Mouse (Mus musculus): ENCODE results near the gene Timm50. TPM values are rescaled to one million over a fixed set of nuclear protein-coding genes. Genes with fewer than 3 reads are reported as not detected.

The Timm50 gene
- polyA plus RNA-seq, 1 experiment, result not detected

- peak overlapping the region; percentile 65 for H3K4me3 ChIP-seq (ENCODE audit: insufficient read depth, low read depth, low read length)
- WGBS, result 6% methylated on average over 35 of the region's 35 CpGs
- TF ChIP-seq POLR2A (IDR thresholded peaks at IDR 0.05; ENCODE audit: insufficient read depth, low read depth, low read length) (no peak), CTCF (IDR thresholded peaks at IDR 0.05; ENCODE audit: insufficient read depth, low read depth, low read length) (no peak)
- H3K27ac ChIP-seq (ENCODE audit: insufficient read depth, low read depth, low read length), result no peak overlapping the region
- peaks cover 7% of the 10 kb centered on the region for H3K4me1 ChIP-seq (ENCODE audit: control insufficient read depth, insufficient read depth, low read length)
Observed at GRCm38 (mm10) chr7:28311151-28311925, 534 bp downstream of the Timm50 start.

DNA sequence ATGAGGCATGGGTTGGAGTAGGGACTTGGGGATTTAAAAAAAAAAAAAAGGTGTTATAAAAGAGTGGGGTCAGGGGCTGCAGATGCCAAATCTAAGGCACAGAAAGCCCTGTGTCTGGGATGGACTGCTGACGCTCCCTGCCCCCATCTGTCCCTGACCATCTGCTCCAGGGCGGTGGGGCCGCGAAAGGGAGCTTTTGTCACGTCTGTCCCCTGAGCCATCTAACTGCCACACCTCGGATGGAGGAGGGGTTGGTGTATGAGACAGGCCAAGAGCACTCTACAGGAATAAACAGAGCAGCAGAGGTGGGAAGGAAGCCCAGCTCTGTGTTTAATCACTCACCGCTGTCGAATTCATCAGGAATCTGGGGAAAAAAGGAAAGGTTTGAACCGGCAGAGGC lies 2.1 kb downstream of the Timm50 start:
- TF ChIP-seq CTCF (IDR thresholded peaks at IDR 0.05; ENCODE audit: insufficient read depth, low read depth, low read length) (no peak), POLR2A (IDR thresholded peaks at IDR 0.05; ENCODE audit: insufficient read depth, low read depth, low read length) (no peak)
- 56% methylated on average over 9 of the region's 9 CpGs for WGBS
- no peak overlapping the region for H3K27ac ChIP-seq (ENCODE audit: insufficient read depth, low read depth, low read length)

GRCm38 (mm10) chr7:28306216-28306615 lies 5.7 kb downstream of the Timm50 start:
- Histone ChIP-seq H3K4me1 (ENCODE audit: control insufficient read depth, insufficient read depth, low read length) (peaks cover 10% of the 10 kb centered on the region), H3K27ac (ENCODE audit: insufficient read depth, low read depth, low read length) (no peak overlapping the region), H3K4me3 (ENCODE audit: insufficient read depth, low read depth, low read length) (no peak overlapping the region)
- WGBS, result 93% methylated on average over 8 of the region's 8 CpGs
- TF ChIP-seq CTCF (IDR thresholded peaks at IDR 0.05; ENCODE audit: insufficient read depth, low read depth, low read length) (no peak), POLR2A (IDR thresholded peaks at IDR 0.05; ENCODE audit: insufficient read depth, low read depth, low read length) (no peak)

More for the DNA sequence above, 2.1 kb downstream of the Timm50 start:
- Histone ChIP-seq H3K4me1 (ENCODE audit: control insufficient read depth, insufficient read depth, low read length) (peaks cover 7% of the 10 kb centered on the region), H3K4me3 (ENCODE audit: insufficient read depth, low read depth, low read length) (no peak overlapping the region)

DNA sequence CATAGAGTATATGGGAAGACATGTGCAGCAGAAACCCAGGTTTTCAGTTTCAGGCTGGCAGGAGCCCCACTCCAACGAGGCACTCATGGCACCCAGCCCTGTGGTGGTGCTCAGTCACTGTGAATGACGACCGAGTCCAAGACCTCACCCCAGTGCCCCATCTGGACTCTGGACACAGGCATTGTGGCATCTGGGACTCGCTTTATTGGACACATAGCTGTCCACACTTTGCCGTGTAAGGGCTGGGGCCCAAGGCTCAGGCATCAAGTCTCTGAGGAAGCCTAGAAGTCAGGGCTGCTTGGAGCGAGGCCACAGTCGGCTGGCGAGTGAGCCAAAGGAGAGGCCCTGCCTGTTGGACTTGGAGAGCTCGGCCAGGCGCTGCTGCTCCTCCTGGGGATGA lies 6.2 kb downstream of the Timm50 start:
- no peak overlapping the region for H3K27ac ChIP-seq (ENCODE audit: insufficient read depth, low read depth, low read length)
- TF ChIP-seq POLR2A (IDR thresholded peaks at IDR 0.05; ENCODE audit: insufficient read depth, low read depth, low read length) (no peak), CTCF (IDR thresholded peaks at IDR 0.05; ENCODE audit: insufficient read depth, low read depth, low read length) (no peak)
- 84% methylated on average over 10 of the region's 10 CpGs for whole genome bisulfite sequencing
- no peak overlapping the region for H3K4me3 ChIP-seq (ENCODE audit: insufficient read depth, low read depth, low read length)
- H3K4me1 ChIP-seq (ENCODE audit: control insufficient read depth, insufficient read depth, low read length), result peaks cover 8% of the 10 kb centered on the region; the same call in 1 of the 2 replicates

DNA sequence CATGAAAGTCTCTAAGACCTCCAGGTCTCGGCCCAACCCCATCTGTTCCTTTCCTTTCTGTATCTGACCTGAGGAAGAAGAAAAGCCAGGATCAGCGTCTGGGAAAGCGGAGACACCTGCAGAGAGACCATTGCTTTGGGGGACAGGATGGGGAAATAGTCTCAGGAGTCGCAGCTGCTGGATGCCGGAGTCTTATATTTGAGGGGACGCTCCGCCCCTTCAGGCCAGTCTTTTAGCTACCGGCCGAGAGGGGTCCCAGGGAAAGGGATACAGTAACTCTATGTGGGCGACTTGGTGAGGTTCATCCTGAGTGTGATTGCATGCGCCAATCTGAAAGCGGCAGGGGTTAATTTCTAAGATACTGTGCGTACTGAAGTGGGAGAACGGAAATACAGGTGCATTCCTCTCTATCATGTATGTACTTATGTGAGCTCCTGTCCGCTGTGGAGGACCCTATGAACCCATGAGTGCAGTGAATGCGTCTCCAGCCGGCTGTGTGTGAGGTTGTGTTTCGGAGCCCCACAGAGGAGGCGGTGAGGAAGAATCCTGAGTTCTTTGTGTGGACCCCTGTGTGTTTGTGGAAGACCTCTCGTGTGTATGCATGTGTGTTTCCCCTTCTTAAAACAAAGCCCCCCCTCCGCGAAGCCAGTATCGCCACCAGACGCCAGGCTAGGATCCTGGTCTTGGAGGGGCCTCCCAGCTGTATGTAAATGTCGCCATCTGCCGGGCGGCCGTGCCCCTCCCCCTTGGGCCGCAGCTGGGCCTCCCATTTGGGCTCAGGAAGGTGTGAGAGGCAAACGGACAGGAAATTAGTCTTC lies 10.0 kb downstream of the Timm50 start, which contains the start of gene Dll3:
TSS of gene Dll3 (minus strand) at position 623 of the 818 bp plus-strand sequence.
- no peak within 1 kb of the TSS for H3K27ac ChIP-seq (ENCODE audit: insufficient read depth, low read depth, low read length)
- peaks cover 7% of the 10 kb centered on the region; the same call in 1 of the 2 replicates for H3K4me1 ChIP-seq (ENCODE audit: control insufficient read depth, insufficient read depth, low read length)
- H3K4me3 ChIP-seq (ENCODE audit: insufficient read depth, low read depth, low read length), result 0 out of 2 replicates have a peak within 1 kb of the TSS, but pooled peaks have one; percentile 13
- 4% methylated on average over 30 of the region's 30 CpGs for WGBS
- TF ChIP-seq CTCF (IDR thresholded peaks at IDR 0.05; ENCODE audit: insufficient read depth, low read depth, low read length) (peak; percentile 35; the same call in 1 of the 2 replicates), POLR2A (IDR thresholded peaks at IDR 0.05; ENCODE audit: insufficient read depth, low read depth, low read length) (no peak)

DNA sequence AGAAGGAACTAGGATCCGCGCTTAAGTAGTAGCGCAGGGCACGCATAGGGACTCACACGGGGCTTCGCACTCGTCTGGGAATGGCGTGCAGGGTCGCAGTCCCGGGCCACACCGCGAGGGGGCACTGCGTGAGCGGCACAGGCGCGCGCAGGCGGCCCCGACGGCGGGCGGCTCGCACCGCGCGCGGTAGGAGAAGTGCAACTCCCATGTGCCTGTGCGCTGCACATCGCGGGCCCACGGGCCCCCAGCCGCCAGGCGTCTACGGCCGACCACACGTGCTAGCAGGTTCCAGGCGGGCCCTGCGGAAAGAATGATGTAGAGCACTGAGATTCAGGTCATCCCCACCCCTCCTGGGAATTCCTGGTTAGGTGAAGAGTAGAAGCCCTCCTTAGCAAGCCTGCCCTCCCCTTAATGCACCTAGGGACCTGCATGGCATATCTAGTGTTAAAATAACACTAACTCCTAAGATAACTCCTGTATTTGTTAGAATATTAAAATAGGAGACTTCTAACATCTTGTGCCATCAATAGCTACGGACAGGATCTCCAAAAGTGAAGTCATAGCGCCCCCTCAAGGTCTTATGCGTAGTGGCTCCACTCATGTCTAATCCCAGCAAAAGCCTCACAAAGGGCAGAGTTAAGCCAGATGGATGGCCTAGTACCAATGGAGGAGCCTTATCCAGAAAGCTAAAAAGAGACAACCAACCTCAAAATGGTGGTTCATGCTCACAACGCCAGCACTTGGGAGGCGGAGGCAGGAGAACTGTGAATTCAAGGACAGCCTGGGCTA lies 12.8 kb downstream of the Timm50 start:
- TF ChIP-seq CTCF (IDR thresholded peaks at IDR 0.05; ENCODE audit: insufficient read depth, low read depth, low read length) (peak; percentile 60), POLR2A (IDR thresholded peaks at IDR 0.05; ENCODE audit: insufficient read depth, low read depth, low read length) (no peak)
- Histone ChIP-seq H3K27ac (ENCODE audit: insufficient read depth, low read depth, low read length) (no peak overlapping the region), H3K4me1 (ENCODE audit: control insufficient read depth, insufficient read depth, low read length) (peaks cover 12% of the 10 kb centered on the region; the same call in 1 of the 2 replicates), H3K4me3 (ENCODE audit: insufficient read depth, low read depth, low read length) (no peak overlapping the region)
- 8% methylated on average over 43 of the region's 43 CpGs for WGBS

DNA sequence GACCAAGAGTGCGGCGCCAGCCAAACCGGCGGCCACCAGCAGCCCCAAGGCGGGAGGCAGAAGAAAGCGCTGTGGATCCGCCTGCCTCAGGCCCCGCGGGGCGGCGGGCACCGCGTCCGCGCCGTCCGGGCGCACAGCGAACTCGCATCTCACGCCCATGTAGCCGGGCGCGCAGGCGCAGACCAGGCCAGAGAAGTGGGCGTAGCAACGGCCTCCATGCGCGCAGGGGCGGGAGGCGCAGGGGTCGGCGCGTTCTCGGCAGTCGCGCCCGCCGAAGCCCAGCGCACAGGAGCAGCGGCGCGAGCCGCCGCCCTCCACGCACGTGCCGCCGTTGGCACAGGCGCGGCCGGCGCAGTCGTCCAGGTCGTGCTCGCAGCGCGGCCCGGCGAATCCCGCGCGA lies 17.4 kb downstream of the Timm50 start:
- no peak overlapping the region for H3K27ac ChIP-seq (ENCODE audit: insufficient read depth, low read depth, low read length)
- TF ChIP-seq POLR2A (IDR thresholded peaks at IDR 0.05; ENCODE audit: insufficient read depth, low read depth, low read length), result no peak; the same call in 1 of the 2 replicates
- TF ChIP-seq CTCF (IDR thresholded peaks at IDR 0.05; ENCODE audit: insufficient read depth, low read depth, low read length), result no peak
- H3K4me1 ChIP-seq (ENCODE audit: control insufficient read depth, insufficient read depth, low read length), result peaks cover 22% of the 10 kb centered on the region; the same call in 1 of the 2 replicates
- H3K4me3 ChIP-seq (ENCODE audit: insufficient read depth, low read depth, low read length), result peak overlapping the region; percentile 66
- WGBS, result 3% methylated on average over 63 of the region's 63 CpGs

Data from olfactory bulb, adult 2 months (tissue).